ENCODE assay signal across 10 mouse cellular contexts in genomic region chr4:140249011-140249744, GRCm38 (mm10). TPM values are rescaled to one million over a fixed set of nuclear protein-coding genes. Genes with fewer than 3 reads are reported as not detected.
DNase-seq lines count a peak whose midpoint lies in the region; ATAC-seq and TF ChIP-seq lines count a peak whose summit lies in the region.
"Had no signal": no experiment of that assay in that cellular context is flagged by ENCODE, and none has a peak within 500 bp of the region (broad histone marks: within the 10 kb centered on the region; RNA-seq: fewer than 3 reads in every experiment).

No protein-coding gene starts in this region.

- peaks cover 21% of the 10 kb centered on the region for H3K4me1 ChIP-seq in heart, embryonic 10.5 days
- H3K4me1 ChIP-seq in heart, embryonic 12.5 days (replicated peaks) = peaks cover 13% of the 10 kb centered on the region
- peaks cover 4% of the 10 kb centered on the region; the same call in 1 of the 2 replicates for H3K4me1 ChIP-seq in hindbrain, postnatal 0 days (ENCODE audit: insufficient read depth, low read length)
- H3K4me1 ChIP-seq in olfactory bulb, adult 2 months (ENCODE audit: control insufficient read depth, insufficient read depth, low read length) = peaks cover 38% of the 10 kb centered on the region

- WGBS in heart, embryonic 10.5 days = 9% methylated on average over 22 of the region's 22 CpGs
- WGBS in heart, embryonic 12.5 days = 9% methylated on average over 22 of the region's 22 CpGs
- 6% methylated on average over 22 of the region's 22 CpGs for WGBS in hindbrain, postnatal 0 days
- 8% methylated on average over 22 of the region's 22 CpGs for WGBS in olfactory bulb, adult 2 months

- H3K9ac ChIP-seq in heart, embryonic 12.5 days = no peak overlapping the region
- H3K9ac ChIP-seq in hindbrain, postnatal 0 days (replicated peaks; ENCODE audit: low read length) = no peak overlapping the region
- H3K9ac ChIP-seq: limb, embryonic 15.5 days had no signal

- peak; percentile 80 for DNase-seq in heart, embryonic 10.5 days (ENCODE audit: low spot score)
- DNase-seq in R1 (ENCODE audit: low read depth, low spot score) = peak; percentile 92
- peak; percentile 77 for DNase-seq in embryo, embryonic 10.5 days (ENCODE audit: low spot score)
- DNase-seq in hindbrain, postnatal 0 days (ENCODE audit: low spot score) = peak; percentile 74
- peak; percentile 41 to 62 for DNase-seq in lung, adult 18-20 months
- no peak for DNase-seq in thymus, postnatal 10 days (ENCODE audit: low spot score in 2 of 2)

- no peak overlapping the region for H3K27ac ChIP-seq in heart, embryonic 10.5 days
- no peak overlapping the region for H3K27ac ChIP-seq in heart, embryonic 12.5 days (ENCODE audit: poor library complexity, severe bottlenecking)
- no peak overlapping the region for H3K27ac ChIP-seq in hindbrain, postnatal 0 days
- no peak overlapping the region for H3K27ac ChIP-seq in olfactory bulb, adult 2 months (ENCODE audit: insufficient read depth, low read depth, low read length)
- H3K27ac ChIP-seq: limb, embryonic 15.5 days had no signal

- peaks cover 91% of the 10 kb centered on the region for H3K27me3 ChIP-seq in heart, embryonic 10.5 days (ENCODE audit: insufficient read depth, poor library complexity, severe bottlenecking)
- H3K27me3 ChIP-seq in heart, embryonic 12.5 days (replicated peaks) = peaks cover 89% of the 10 kb centered on the region
- no peaks in the 10 kb centered on the region; the same call in none of the 2 replicates for H3K27me3 ChIP-seq in hindbrain, postnatal 0 days (ENCODE audit: insufficient read depth, low read length)
- H3K27me3 ChIP-seq: CH12.LX had no signal

- no peak for ATAC-seq in heart, embryonic 12.5 days (ENCODE audit: insufficient number of reproducible peaks, low FRiP score)
- no peak for ATAC-seq in hindbrain, postnatal 0 days

- H3K9me3 ChIP-seq in heart, embryonic 10.5 days = no peaks in the 10 kb centered on the region
- no peaks in the 10 kb centered on the region for H3K9me3 ChIP-seq in heart, embryonic 12.5 days (replicated peaks)
- no peaks in the 10 kb centered on the region for H3K9me3 ChIP-seq in hindbrain, postnatal 0 days (ENCODE audit: low read length)
- H3K9me3 ChIP-seq: limb, embryonic 15.5 days had no signal

- TF ChIP-seq POLR2A in olfactory bulb, adult 2 months (IDR thresholded peaks at IDR 0.05; ENCODE audit: insufficient read depth, low read depth, low read length) = no peak

- H3K4me2 ChIP-seq in heart, embryonic 12.5 days = no peak overlapping the region
- H3K4me2 ChIP-seq in hindbrain, postnatal 0 days (ENCODE audit: low read depth, low read length) = no peak overlapping the region
- H3K4me2 ChIP-seq: limb, embryonic 15.5 days had no signal

- H3K4me3 ChIP-seq in heart, embryonic 10.5 days = no peak overlapping the region
- H3K4me3 ChIP-seq in heart, embryonic 12.5 days = no peak overlapping the region
- no peak overlapping the region for H3K4me3 ChIP-seq in hindbrain, postnatal 0 days (ENCODE audit: low read length)
- H3K4me3 ChIP-seq in olfactory bulb, adult 2 months (ENCODE audit: insufficient read depth, low read depth, low read length) = no peak overlapping the region
- H3K4me3 ChIP-seq: limb, embryonic 15.5 days had no signal

- peak; percentile 78 for TF ChIP-seq CTCF in hindbrain, postnatal 0 days (IDR thresholded peaks at IDR 0.05; ENCODE audit: low read depth)
- TF ChIP-seq CTCF in olfactory bulb, adult 2 months (IDR thresholded peaks at IDR 0.05; ENCODE audit: insufficient read depth, low read depth, low read length) = peak; percentile 50

- H3K36me3 ChIP-seq in heart, embryonic 10.5 days = no peaks in the 10 kb centered on the region
- H3K36me3 ChIP-seq in heart, embryonic 12.5 days = no peaks in the 10 kb centered on the region
- no peaks in the 10 kb centered on the region for H3K36me3 ChIP-seq in hindbrain, postnatal 0 days (ENCODE audit: insufficient read depth, low read length)
- H3K36me3 ChIP-seq: limb, embryonic 15.5 days had no signal

RNA-seq across cellular contexts. Expression of gene Igsf21, which starts 2.6 kb away (rescaled TPM):
- 0.16 and 0.68 TPM in 2 replicates for polyA plus RNA-seq in heart, embryonic 10.5 days (2016; fragmentation: Nextera tagmentation; extraction: Ambion mirVana)
- 0.17 TPM in 1 of 2 replicates, not detected in the other for polyA plus RNA-seq in heart, embryonic 12.5 days (2016; fragmentation: Nextera tagmentation; extraction: Ambion mirVana)
- 175 and 176 TPM in 2 replicates for total RNA-seq in hindbrain, postnatal 0 days (2014; rRNA removed)
- 125 and 127 TPM in 2 replicates for polyA plus RNA-seq in hindbrain, postnatal 0 days (2015; fragmentation: Nextera tagmentation; extraction: Ambion mirVana)
- not detected in 2 replicates for polyA plus RNA-seq in olfactory bulb, adult 2 months (2012; ENCODE audit: insufficient read depth, insufficient read length, low replicate concordance, missing spikeins)
- total RNA-seq: CH12.LX had no signal

Comparison
In these comparisons a context has a peak if more than half of its experiments do, and no peak if none do; other contexts are left out.
1. DNase-seq: peak in heart, embryonic 10.5 days (single experiment), R1 (single experiment), embryo, embryonic 10.5 days (single experiment), hindbrain, postnatal 0 days (single experiment) and lung, adult 18-20 months (2 of 2); none in thymus, postnatal 10 days (0 of 2).
2. RNA of gene Igsf21, which starts 2.6 kb away (polyA plus RNA-seq): 125 to 127 TPM in hindbrain, postnatal 0 days; 0.16 to 0.68 TPM in heart, embryonic 10.5 days, 0.17 TPM in heart, embryonic 12.5 days and not detected in olfactory bulb, adult 2 months; every median in the first group is over 10 times any median in the second.